Mouse (Mus musculus) retina, embryonic 14.5 days (tissue): ENCODE results near the gene Myh9.

Source experiments
- DNase-seq: peaks from one replicate; pipeline ENCODE4 v3.0.0-alpha.2; 2015; ENCODE audit warnings: low spot score

The Myh9 gene

DNA sequence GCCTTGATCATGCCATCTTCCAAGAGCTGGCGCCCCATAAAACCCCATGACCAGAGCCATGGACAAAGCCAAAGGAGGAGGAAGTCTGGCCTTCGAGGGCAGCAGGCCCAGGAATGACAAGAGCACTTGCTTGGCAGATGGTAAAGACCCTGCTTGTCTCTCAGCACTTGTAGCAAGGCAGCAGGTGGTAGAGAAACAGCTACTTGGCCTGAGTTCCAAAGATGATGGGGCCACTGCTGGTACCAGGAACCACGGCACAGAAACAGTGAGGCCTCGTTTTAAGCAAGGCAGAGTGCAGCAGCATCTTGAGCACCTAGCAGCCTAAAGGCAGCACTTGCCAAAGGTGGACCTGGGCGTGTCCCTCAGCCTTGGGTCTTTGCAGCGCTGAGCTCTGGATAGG is 53.6 kb downstream of the Myh9 start:
- DNase-seq, result no peak

DNA sequence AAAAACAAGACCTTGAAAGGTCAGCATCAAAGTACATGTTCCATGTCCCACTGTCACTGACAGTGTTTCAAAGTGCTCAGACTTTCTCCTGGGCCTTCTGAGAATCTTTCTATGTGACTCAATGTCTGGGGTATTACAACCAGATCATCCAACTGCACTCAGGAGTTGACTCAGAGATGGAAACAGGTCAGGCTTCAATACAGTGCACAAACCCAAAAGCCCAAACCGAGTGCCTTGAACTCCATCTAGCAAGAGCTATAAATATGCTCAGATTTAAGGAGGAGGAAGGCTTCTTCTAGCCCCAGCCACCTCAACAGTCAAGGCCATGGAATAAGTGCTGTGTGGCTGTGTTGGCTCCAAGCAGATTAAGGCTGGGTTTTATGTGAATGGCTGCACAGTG is 56.2 kb downstream of the Myh9 start:
- DNase-seq, result no peak

DNA sequence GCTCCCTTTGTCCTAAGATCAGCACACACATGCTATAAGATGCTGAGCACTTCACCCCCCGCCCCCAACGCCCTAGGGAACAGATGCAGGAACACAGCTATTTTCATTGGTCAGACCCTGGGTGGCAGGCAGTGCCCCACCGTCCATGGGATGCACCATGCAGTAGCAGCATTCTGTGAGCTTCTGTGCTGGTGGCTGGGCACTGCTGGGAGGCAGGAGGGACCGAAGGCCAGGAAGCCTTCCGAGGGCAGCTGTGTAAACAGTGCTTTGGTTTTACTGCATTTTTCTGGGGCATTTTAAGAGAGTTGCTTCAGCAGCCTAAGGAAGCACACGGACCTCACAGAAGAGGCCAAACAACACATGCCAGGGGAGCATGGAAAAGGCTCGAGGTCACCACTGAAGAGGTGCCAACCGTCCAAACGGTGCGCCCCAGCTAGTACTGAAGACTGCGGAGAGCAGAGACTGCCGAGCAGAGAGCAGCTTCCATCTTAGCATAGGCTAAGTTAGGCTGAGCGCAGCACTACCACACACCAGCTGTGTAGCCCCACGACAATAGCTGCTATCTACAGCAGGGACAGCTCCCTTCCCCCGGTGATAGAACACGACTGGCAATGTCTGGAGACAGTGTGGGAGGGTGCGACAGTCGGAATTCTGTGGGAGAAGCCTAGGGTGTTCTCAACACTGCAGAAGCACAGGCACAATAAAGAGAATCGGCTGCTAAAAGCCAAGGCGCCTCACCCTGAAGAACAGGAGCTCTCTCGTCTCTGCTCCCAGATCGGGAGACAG is 57.7 kb downstream of the Myh9 start:
- no peak for DNase-seq

DNA sequence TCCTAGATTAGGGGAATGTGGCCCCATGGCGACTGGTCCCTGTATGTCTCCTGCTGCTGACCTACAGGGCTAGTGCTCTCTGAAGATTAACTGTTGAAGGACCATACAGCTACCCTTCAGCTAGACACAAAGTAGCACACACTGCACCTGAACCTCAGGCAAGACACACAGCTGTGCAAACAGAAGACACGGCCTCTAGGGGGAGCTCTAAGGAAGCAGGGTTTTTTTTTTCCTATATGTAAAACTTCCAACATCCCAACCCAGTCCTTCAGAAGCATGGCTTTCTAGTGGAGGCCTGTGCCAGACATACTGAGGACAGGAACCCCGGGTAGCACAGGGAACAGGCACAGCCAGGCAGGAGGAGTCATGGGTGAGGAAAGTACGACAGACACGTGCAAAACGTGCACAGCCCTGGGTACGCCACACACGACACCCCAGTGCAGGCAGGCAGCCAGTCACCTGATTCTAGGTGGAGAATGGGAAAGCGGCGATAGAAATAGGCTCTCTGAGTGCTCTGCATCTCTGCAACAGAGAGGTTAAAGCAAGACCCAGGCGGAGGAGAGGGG is 59.4 kb downstream of the Myh9 start:
- DNase-seq, result peak; percentile 65

DNA sequence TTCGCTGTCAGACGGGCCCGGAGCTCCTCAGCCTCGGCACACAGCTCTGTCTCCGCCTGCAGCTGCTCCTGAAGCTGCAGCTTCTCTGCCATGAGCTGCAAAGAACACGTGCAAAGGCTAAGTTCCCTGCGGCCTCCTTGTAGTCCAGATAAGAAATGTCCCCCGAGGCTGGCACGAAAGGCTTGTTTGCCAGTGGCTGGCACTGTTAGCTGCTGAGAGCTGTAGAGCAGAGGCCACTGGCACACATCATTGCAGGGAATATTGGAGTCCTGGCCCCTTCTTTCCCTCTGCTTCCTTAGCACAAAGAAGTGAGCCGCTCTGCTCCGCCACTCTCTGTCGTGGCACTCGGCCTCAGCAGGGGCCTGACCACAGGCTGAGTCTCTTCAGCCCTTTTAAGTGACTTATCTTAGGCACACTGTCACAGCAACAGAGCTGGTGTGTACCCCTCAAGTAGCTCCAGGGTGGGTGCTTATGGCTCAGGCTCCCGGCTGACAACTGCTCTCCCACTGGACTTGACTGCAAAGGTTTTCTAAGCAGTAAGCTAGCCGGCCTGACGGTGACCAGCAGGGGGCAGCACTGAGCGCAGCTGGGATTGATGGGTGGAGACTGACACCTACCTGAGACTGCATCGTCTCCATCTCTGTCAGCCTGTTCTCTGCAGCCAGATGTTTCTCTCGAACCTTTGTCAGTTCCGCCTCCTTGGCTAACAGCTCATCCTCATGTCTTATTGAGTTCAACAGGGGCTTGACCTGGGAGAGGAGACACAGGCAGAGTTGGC is 66.6 kb downstream of the Myh9 start:
- peak; percentile 88 for DNase-seq

DNA sequence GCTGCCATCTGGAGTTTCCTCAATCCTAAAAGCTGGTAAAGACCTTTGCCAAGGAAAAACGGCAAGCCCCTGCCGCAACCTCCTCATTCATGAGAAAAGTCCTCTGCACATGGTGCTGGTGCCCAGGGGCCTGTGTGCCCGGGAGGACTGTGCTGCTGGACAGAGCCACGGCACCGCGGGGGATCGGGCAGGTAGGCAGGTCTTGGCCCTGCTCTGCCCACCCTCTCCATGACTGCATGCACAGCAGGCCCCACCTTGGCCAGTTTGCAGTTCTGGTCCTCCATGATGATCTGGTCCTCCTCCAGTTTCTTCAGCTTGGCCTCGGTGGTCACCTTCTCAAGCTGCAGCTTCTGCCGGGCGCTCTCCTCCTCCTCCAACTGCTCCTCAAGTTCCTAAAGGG is 67.7 kb downstream of the Myh9 start:
- DNase-seq, result no peak

DNA sequence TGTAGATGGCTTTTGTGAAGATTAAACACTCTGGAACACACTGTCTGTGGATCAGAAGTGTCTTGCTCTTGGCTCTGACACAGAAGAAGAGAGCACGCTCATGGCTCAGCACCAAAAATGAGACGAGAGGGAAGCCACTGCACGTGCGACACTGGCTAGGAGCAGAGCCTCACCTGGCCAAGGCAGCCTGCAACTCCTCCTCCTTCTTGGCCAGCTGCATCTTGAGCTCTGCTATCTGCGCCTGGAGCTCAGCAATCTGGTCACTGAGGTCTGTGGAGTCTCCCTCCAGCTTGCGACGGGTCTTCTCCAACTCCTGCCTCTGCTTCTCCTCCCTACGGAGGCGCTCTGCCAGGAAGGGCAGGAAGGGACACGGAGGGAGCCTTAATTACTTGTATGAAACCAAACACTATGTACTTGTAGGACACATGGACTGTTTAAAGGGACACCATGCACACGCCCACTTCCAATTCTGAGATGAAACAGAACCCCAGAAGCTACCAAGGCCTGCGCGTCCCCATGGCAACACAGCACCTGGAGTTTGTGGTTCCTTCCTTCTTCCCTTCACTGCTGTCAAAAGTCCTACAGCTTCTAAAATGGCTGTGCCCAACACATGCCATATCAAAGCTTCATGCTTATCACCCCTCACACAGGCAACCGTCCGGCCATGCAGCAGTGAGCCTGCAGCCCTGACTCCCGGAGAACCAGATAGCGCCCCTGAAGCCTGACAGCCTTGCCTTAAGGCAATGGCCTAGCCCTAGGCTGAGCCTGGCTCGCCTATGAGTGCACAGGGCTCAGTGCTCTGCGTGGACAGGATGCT is 68.7 kb downstream of the Myh9 start:
- DNase-seq, result no peak

DNA sequence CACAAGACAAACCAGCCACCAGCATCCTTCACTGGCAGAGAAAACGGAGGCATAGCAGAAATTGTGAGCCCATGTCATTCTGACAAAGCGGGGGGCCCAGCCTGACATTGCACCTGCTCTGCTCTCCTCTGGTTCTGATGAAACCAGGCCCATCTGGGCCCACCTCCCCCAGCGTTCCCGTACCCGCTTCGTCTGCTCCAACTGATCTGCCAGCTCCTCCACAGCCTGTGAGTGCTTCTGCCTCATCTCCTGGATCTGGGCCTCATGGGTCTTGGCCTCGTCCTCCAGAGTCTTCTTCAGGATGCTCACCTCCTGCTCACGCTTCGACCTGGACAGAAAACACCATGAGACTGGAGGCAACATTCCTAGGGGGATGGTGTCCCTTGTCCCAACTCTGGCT is 71.0 kb downstream of the Myh9 start:
- no peak for DNase-seq

DNA sequence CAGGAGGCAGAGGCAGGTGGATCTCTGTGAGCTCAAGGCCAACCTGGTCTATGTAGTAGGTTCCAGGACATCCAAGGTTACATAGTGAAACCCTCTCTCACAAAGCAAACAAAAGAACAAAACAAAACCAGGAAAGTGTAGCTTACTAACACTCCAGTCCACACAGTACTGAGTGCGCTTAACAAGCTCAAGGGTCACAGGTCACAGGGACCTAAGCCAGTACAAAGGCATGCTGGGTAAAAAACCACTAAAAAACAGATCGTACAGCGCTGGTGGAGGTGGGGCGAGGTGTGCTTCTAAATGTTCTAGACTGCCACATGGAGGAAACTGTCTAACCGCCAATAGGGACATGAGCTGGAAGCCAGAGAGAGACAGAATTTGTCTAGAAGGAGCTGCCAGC is 71.6 kb downstream of the Myh9 start:
- DNase-seq, result no peak

DNA sequence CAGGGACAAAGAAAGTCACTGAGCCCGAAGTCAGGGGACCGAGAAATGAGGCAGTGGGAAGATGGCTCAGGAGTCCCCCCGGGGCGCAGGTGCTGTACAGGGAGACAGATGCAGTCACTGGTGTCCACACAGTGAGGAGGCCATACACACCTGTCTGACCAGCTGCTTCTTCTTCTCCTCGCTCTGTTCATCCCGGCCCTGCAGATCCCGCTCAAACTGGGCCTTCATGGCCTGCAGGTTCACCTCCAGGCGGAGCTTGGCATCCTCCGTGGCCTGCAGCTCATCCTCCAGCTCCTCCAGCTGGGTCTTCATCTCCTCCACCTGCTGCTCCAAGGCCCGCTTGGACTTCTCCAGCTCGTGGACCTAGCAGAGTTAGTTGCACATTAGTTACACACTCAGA is 75.0 kb downstream of the Myh9 start:
- no peak for DNase-seq

DNA sequence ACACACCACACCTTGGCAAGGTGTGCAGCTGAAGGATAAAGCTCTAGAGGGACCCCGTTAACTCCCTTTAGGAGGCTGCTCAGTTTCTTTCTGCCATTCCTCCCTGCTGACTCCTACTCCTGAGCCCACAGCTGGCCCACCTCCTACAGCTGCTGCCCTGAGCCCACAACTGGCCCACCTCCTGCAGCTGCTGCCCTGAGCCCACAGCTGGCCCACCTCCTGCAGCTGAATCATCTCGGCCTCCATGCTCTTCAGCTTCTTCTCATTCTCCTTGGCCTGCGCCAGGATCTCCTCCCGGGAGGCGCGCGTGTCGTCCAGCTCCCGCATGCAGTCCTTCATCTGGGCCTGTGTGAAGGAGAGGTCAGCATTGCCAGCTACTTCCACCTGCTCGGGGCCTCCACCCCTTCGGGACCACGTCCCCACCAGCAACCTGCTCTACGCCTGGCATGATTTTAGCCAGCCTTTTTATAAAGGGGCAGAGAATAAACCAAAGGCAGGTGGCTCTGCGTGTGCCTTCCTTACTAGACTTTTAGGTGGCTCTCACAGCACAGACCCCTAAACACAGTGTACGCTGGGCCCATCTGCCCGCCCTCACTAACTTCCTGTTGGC is 76.4 kb downstream of the Myh9 start:
- DNase-seq, result no peak

DNA sequence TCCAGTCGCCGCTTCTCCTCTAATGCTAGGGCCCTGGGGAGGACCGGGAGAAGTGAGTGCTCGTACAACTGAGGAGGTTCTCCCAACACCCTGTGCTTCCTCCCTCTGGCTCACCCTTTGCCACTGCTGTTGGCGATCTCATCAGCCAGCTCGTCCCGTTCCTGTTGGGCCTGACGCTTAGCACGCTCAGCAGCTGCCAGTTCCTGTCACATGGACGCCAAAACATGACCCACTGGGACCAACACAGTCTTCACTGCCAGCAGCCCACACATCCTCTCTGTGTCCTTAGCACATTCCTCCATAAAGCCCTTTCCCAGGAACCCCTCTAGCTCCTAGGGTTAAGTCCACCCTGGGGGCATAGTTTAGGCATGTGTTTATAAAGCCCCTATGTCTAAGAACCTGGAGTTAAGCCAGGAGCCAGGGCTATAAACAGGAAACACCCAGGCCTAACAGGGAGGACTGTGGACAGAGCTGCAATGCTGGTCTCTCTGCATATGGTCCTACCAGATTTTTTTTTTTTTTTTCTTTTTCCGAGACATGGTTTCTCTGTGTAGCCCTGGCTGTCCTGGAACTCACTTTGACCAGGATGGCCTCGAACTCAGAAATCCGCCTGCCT is 77.5 kb downstream of the Myh9 start:
- DNase-seq, result no peak

DNA sequence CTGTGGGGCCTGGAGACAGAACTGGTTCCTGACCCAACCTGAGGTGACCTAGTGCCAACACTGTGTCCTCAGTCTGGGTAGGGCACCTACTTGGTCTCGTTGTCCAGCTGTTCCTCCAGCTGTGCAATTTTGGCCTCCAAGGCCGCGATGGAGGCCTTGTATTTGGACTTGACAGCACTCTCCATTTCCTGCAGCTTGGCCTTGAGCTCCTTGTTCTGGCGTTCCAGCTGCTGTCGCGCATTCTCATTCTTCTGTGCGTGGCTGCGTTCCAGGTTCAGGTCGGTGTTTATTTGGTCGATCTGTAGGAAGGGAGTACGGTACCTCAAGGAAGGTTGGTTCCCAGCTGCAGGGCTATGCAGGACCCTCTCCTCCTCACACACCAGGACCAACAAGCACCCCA is 78.3 kb downstream of the Myh9 start:
- DNase-seq, result no peak

DNA sequence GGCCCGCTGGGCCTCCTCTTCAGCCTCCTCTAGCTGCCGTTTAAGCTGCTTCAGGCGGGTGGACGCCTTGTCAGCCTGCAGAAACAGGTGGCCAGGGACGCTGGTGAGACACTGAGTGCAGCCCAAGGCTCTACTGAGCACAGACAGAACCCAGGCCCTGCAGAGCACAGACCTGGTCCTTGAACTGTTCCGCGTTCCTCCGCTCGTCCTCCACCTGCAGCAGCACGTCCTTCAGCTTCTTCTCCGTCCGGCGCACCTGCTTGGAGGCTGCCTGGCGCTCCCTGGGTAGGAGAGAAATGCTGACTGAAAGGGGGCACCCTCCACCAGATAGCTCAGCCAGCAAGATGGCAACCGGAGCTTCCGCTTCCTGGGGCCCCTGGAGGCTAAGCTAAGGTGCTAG is 78.9 kb downstream of the Myh9 start:
- DNase-seq, result no peak

DNA sequence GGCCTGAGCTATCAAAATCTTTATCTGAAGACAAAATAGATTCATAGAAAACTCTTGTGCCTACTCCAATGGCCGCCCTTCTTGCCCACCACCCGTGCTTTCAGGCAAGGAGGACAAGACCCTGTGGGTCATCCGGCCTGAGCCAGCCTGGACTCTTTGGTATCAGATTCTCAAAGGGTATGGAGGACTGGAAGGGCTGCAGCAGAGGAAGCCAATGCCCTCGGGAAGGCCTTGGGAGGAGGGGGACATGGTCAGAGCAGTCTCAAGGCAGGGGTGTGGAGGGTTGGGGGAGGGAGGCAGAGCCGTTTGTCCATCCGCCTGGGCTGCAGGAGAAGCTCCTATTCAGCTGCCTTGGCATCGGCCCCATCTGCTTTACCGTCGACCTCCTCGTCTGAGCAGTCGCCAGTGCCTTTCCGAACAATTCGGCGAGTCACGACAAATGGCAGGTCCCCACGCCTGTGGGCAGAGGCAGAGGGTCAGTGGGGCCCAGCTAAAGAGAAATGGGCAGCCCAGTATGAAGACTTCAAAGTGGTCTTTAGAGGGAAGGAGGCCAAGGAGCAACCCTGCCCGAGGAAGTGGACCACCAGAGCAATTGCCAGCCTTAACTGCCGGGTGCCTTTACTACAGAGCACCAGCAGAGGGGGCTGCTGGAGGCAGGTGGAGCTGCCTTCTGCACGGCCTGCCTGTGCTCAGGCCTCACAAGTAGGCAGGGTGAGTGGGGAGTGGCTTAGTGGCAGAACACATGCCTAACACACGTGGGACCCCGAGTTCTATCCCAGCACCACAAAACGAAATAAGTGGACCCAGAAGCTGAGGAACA is 80.2 kb downstream of the Myh9 start:
- DNase-seq, result peak; percentile 63

DNA sequence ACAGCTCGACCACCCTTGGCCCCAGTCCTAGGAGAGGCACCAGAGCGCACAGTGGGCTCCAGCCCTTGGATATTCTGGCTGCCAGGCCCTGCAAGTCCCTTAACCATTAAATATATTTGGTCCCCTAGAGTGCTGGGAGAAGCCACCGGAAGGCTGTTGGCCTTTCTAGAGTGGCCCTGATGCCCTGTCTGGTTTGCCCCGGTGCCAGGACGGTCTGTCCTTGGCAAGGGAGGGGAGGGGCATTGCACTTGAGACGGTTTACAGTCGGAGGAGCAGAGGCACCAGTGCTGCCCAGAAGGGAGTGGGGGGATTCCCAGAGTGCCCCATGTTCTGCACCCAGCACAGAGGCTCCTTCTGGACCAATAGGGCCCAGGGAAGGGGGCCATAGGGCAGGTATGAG is 80.9 kb downstream of the Myh9 start:
- no peak for DNase-seq

DNA sequence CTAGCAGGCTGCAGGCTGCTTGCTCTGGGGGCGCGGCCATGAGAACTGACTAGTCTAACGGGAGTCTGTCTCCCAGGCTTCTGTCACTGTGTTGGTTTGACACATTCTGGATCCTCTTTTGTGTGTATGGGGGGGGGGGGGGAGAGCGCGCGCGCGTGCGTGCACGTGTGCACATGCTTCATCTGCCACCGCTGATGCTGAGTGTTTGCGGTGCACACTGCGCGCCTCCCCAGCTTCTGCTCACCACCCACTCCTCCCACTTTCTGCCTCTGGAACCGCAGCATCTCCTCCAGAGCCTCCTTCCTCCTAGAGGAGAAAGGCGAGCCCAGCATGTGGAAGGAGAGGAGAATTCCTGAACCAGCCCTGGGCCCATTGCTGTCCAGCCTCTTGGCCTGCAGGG is 81.9 kb downstream of the Myh9 start:
- DNase-seq, result no peak

DNA sequence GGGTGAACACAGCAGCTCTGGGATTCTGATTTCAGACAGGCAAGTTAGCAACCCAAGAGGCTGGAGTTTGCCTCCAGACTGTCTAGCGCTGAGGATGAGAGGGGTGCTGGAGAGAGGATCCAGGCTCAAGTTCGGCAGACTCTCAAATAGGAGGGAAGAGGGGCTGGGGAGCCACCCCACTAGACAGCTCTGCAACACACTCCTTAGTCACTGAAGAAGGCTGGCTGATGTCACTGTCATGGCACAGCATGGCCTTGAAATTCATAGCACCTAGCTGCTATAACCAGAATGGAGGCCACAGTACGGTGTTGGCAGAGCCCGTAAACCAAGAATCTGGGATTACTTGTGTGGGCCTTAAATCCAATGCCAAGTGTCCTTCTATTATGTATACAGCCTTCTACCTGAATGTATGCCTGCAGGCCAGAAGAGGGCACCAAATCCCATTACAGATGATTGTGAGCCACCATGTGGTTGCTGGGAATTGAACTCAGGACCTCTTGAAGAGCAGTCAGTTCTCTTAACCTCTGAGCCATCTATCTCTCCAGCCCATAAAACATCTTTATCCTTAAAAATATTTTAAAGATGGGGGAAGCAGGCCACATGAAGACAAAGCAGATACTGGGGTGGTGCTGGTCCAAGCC is 84.3 kb downstream of the Myh9 start:
- no peak for DNase-seq

DNA sequence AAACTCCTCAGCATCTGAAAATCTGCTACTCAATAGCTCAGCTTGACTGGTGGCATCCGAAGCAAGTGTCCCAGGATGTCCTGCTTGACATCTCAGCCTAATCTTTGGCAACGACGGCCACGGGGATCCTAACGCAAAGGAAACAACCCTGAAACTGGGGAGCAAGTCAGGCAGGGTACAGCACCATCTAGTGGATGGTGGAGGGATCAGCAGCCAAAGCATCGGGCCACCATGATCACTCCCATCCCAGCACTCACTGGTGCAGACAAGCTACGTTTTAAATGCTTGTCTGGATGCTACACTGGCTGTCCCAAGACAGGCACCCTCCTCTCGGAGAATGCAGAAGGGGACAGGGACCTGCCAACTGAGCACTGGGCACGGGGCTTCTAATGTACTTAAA is 85.1 kb downstream of the Myh9 start, which contains the start of gene Apol8:
Gene Apol8, minus strand, starts transcription at position 156 of the 400 bp plus-strand sequence.
- DNase-seq, result peak; percentile 84

DNA sequence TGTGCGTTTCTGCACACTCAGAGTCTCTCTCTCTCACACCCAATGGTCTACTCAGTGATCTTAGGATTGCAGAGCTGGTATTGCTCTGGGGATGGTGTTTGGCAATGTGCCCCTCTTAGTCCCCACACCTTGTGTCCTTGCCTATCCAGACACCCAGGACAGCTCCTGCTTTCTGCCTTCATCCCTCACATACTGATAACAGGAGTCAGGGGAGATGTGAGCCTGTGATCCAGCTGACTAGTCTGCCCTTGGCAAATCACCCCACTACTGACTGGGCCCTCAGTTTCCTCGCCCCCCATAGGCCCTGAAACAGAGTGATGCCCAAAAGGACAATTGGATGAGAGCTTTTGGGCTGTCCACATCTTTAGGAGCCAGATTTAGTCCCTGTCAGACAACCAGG is 85.9 kb downstream of the Myh9 start:
- no peak for DNase-seq
